Mouse (Mus musculus): Measurements from ENCODE around the gene Sectm1a.

GRCm38 (mm10) chr11:121019501-121019900 is 61.5 kb downstream of the Sectm1a start:
- no peak for TF ChIP-seq MAFK (IDR thresholded peaks at IDR 0.05; ENCODE audit: insufficient read depth, low read depth, low read length)
- TF ChIP-seq HCFC1 (IDR thresholded peaks at IDR 0.05; ENCODE audit: borderline replicate concordance, insufficient read depth, low read length), result no peak
- TF ChIP-seq ZNF384 (IDR thresholded peaks at IDR 0.05; ENCODE audit: low read depth, low read length), result no peak
- no peak for TF ChIP-seq CHD2 (IDR thresholded peaks at IDR 0.05; ENCODE audit: low read depth, low read length)
